Mouse (Mus musculus) liver, embryonic 14.5 days (tissue): ENCODE results near the gene Ogn. TPM values are rescaled to one million over a fixed set of nuclear protein-coding genes. Genes with fewer than 3 reads are reported as not detected.

Experiments
- ATAC-seq: fragments of 200-750 bp; cut with Nextera tagmentation; 2 replicates; pipeline ENCODE4 v1.8.0; 2017; ENCODE audit warnings: moderate number of reproducible peaks, mild to moderate bottlenecking, moderate library complexity; ENCODE audit not compliant: insufficient read depth
- DNase-seq, 3 experiments: peaks; one replicate each; pipeline ENCODE4 v3.0.0-alpha.2; 2012 to 2013; ENCODE audit warnings: low read depth in 3 of 3, low spot score in 3 of 3
- H3K27ac ChIP-seq: fragments of 300-500 bp; sonication (generic); 2 replicates; pipeline ENCODE4 v1.5.1; 2014; ENCODE audit warnings: moderate library complexity, mild to moderate bottlenecking, control low read depth, inconsistent platforms
- H3K27me3 ChIP-seq: fragments of 300-500 bp; sonication (generic); 2 replicates; pipeline ENCODE4 v1.6.1; 2014; ENCODE audit warnings: mild to moderate bottlenecking, low read length, moderate library complexity; ENCODE audit not compliant: control insufficient read depth, insufficient read depth
- H3K36me3 ChIP-seq: fragments of 300-500 bp; sonication (generic); replicated peaks from 2 replicates; pipeline ENCODE4 v1.6.1; 2014; ENCODE audit warnings: low read depth; ENCODE audit not compliant: control insufficient read depth, insufficient read depth
- H3K4me1 ChIP-seq, 2 experiments: fragments of 200-500 bp in 1 of 2; fragments of 300-500 bp in 1 of 2; sonication (generic) in 1 of 2; replicated peaks; 2 replicates each; pipeline ENCODE4 v1.6.1; 2012 to 2014; ENCODE audit warnings: antibody characterized with exemption in 1 of 2, inconsistent platforms in 1 of 2, low read length in 1 of 2; ENCODE audit not compliant: control insufficient read depth in 2 of 2, insufficient read depth in 2 of 2
- H3K4me2 ChIP-seq: fragments of 300-500 bp; sonication (generic); 2 replicates; pipeline ENCODE4 v1.6.1; 2014; ENCODE audit warnings: low read depth, mild to moderate bottlenecking, control low read depth, moderate library complexity
- H3K4me3 ChIP-seq, 2 experiments: fragments of 200-500 bp in 1 of 2; fragments of 300-500 bp in 1 of 2; sonication (generic) in 1 of 2; 2 replicates each; pipeline ENCODE4 v1.5.1; 2012 to 2014; ENCODE audit warnings: low read depth in 2 of 2, low read length in 2 of 2, mild to moderate bottlenecking in 2 of 2, control low read depth in 1 of 2, inconsistent platforms in 1 of 2, moderate library complexity in 1 of 2; ENCODE audit not compliant: insufficient read depth in 1 of 2
- H3K9ac ChIP-seq: fragments of 300-500 bp; sonication (generic); replicated peaks from 2 replicates; pipeline ENCODE4 v1.6.1; 2014; ENCODE audit warnings: mild to moderate bottlenecking, control low read depth, moderate library complexity
- H3K9me3 ChIP-seq: fragments of 300-500 bp; sonication (generic); 2 replicates; pipeline ENCODE4 v1.6.1; 2016; ENCODE audit warnings: low read length, mixed read lengths; ENCODE audit not compliant: control insufficient read depth
- CTCF ChIP-seq: IDR thresholded peaks from 2 replicates; pipeline ENCODE4 v1.5.1; 2016; ENCODE audit warnings: antibody characterized with exemption, low read depth, control low read depth
- EP300 ChIP-seq: IDR thresholded peaks from 2 replicates; pipeline ENCODE4 v1.6.1; 2016; ENCODE audit warnings: antibody characterized with exemption, low read depth
- WGBS: fragments of 180-500 bp; shearing (Covaris S2); extraction: QIAGEN DNeasy Blood & Tissue Kit; methylation state at CpG from one replicate; pipeline ENCODE4 v1.1.7; 2014; ENCODE audit not compliant: insufficient replicate concordance; 5-methylcytosine and 5-hydroxymethylcytosine counted together
- polyA plus RNA-seq, 2 experiments: library from polyadenylated mRNA; depleted of rRNA in 1 of 2; stranded (reverse) in 1 of 2; unstranded in 1 of 2; fragments of >200 nt; fragmentation: Nextera tagmentation in 1 of 2; extraction: Ambion mirVana in 1 of 2; gene quantifications; 2 replicates each; pipeline versions ENCODE4 v1.2.1 to v1.2.3; 2012 to 2014

Ogn gene
- polyA plus RNA-seq (2012; rRNA removed), result 0.35 and 0.49 TPM in 2 replicates
- polyA plus RNA-seq (2014; fragmentation: Nextera tagmentation; extraction: Ambion mirVana), result 1.1 and 1.5 TPM in 2 replicates

GRCm38 (mm10) chr13:49607714-49608113 lies at the start of gene Ogn:
Gene Ogn, plus strand, starts transcription at chr13:49608046.
- Histone ChIP-seq H3K4me1 (no peaks in the 10 kb centered on the region), H3K4me2 (no peak within 1 kb of the TSS), H3K27me3 (no peaks in the 10 kb centered on the region), H3K4me3 (no peak within 1 kb of the TSS), H3K27ac (no peak within 1 kb of the TSS), H3K9ac (no peak within 1 kb of the TSS), H3K36me3 (no peaks in the 10 kb centered on the region), H3K9me3 (no peaks in the 10 kb centered on the region)
- TF ChIP-seq EP300 (no peak), CTCF (no peak)
- no peak for DNase-seq
- WGBS, result 88% methylated on average over 4 of the region's 4 CpGs
- ATAC-seq, result no peak

GRCm38 (mm10) chr13:49559185-49559584 lies 48.7 kb upstream of the Ogn start:
- peaks cover 5 to 8% of the 10 kb centered on the region in 2 experiments; a peak in 3 of 4 replicates for H3K4me1 ChIP-seq
- H3K4me2 ChIP-seq, result no peak overlapping the region
- ATAC-seq (peak; percentile 50; the same call in 1 of the 2 replicates), DNase-seq (peak; percentile 15 to 29 (median 16))
- H3K9me3 ChIP-seq, result no peaks in the 10 kb centered on the region
- no peak overlapping the region for H3K27ac ChIP-seq
- no peaks in the 10 kb centered on the region for H3K27me3 ChIP-seq
- no peak overlapping the region for H3K9ac ChIP-seq
- no peak for TF ChIP-seq EP300
- TF ChIP-seq CTCF, result peak; percentile 70
- 29% methylated on average over 2 of the region's 2 CpGs for WGBS
- H3K36me3 ChIP-seq, result no peaks in the 10 kb centered on the region
- H3K4me3 ChIP-seq, result no peak overlapping the region

GRCm38 (mm10) chr13:49560886-49561285 lies 47.0 kb upstream of the Ogn start:
- Histone ChIP-seq H3K4me2 (no peak overlapping the region), H3K9ac (no peak overlapping the region), H3K36me3 (no peaks in the 10 kb centered on the region), H3K27ac (no peak overlapping the region), H3K4me1 (peaks cover 7 to 8% of the 10 kb centered on the region in 2 experiments; a peak in 3 of 4 replicates), H3K27me3 (no peaks in the 10 kb centered on the region), H3K9me3 (no peaks in the 10 kb centered on the region), H3K4me3 (no peak overlapping the region)
- TF ChIP-seq EP300 (peak; percentile 38; the same call in 1 of the 2 replicates), CTCF (no peak)
- ATAC-seq (peak; percentile 77), DNase-seq (peak; percentile 14 to 26 (median 20))
- 8% methylated on average over 2 of the region's 2 CpGs for WGBS

- H3K36me3 ChIP-seq, result no peaks in the 10 kb centered on the region
- TF ChIP-seq CTCF (no peak), EP300 (no peak)
- DNase-seq (no peak), ATAC-seq (peak; percentile 50; the same call in 1 of the 2 replicates)
- H3K27ac ChIP-seq, result no peak overlapping the region
- WGBS, result 70% methylated on average over 1 of the region's 1 CpGs
- H3K9me3 ChIP-seq, result no peaks in the 10 kb centered on the region
- H3K4me1 ChIP-seq, result peaks cover 7 to 8% of the 10 kb centered on the region in 2 experiments; a peak in 3 of 4 replicates
- H3K9ac ChIP-seq, result no peak overlapping the region
- H3K4me2 ChIP-seq, result no peak overlapping the region
- H3K4me3 ChIP-seq, result no peak overlapping the region
- H3K27me3 ChIP-seq, result no peaks in the 10 kb centered on the region
These were observed 43.5 kb upstream of the Ogn start for GRCm38 (mm10) chr13:49564347-49564746.

- peak; percentile 64; the same call in 1 of the 2 replicates for ATAC-seq
- DNase-seq, result peak in 2 of 3 experiments; percentile 30 to 41
- Histone ChIP-seq H3K9me3 (no peaks in the 10 kb centered on the region), H3K4me2 (peak overlapping the region; percentile 24), H3K36me3 (no peaks in the 10 kb centered on the region), H3K9ac (no peak overlapping the region), H3K27ac (no peak overlapping the region), H3K4me3 (no peak overlapping the region), H3K4me1 (peaks cover 13% of the 10 kb centered on the region in 2 experiments), H3K27me3 (no peaks in the 10 kb centered on the region)
- no peak for TF ChIP-seq EP300
- TF ChIP-seq CTCF, result no peak
- 50% methylated on average over 3 of the region's 3 CpGs for WGBS
These were observed 37.5 kb upstream of the Ogn start for GRCm38 (mm10) chr13:49570371-49570770.
